Mouse (Mus musculus) lung, embryonic 16.5 days (tissue): ENCODE measurements around the gene Gm20696. TPM values are rescaled to one million over a fixed set of nuclear protein-coding genes. Genes with fewer than 3 reads are reported as not detected.

ENCODE experiments used
- ATAC-seq: fragments of 200-750 bp; cut with Nextera tagmentation; 2 replicates; pipeline ENCODE4 v1.8.0; 2017; ENCODE audit warnings: low read depth, mild to moderate bottlenecking, moderate library complexity
- H3K27ac ChIP-seq: fragments of 300-500 bp; sonication (generic); 2 replicates; pipeline ENCODE4 v1.5.1; 2014; ENCODE audit warnings: mild to moderate bottlenecking, control low read depth, low read length
- H3K27me3 ChIP-seq: fragments of 300-500 bp; sonication (generic); 2 replicates; pipeline ENCODE4 v1.6.1; 2014; ENCODE audit warnings: low read depth, low read length, mixed read lengths; ENCODE audit not compliant: control insufficient read depth, insufficient read depth
- H3K36me3 ChIP-seq: fragments of 300-500 bp; sonication (generic); 2 replicates; pipeline ENCODE4 v1.6.1; 2014; ENCODE audit warnings: low read length; ENCODE audit not compliant: control insufficient read depth, insufficient read depth
- H3K4me1 ChIP-seq: fragments of 300-500 bp; sonication (generic); replicated peaks from 2 replicates; pipeline ENCODE4 v1.6.1; 2014; ENCODE audit warnings: low read length, mixed read lengths; ENCODE audit not compliant: control insufficient read depth, insufficient read depth
- H3K4me2 ChIP-seq: fragments of 300-500 bp; sonication (generic); 2 replicates; pipeline ENCODE4 v1.6.1; 2014; ENCODE audit warnings: low read depth, low read length, control low read depth
- H3K4me3 ChIP-seq: fragments of 300-500 bp; sonication (generic); 2 replicates; pipeline ENCODE4 v1.5.1; 2014; ENCODE audit warnings: mild to moderate bottlenecking, low read length, control low read depth
- H3K9ac ChIP-seq: fragments of 300-500 bp; sonication (generic); 2 replicates; pipeline ENCODE4 v1.6.1; 2014; ENCODE audit warnings: low read length, control low read depth
- H3K9me3 ChIP-seq: fragments of 300-500 bp; sonication (generic); 2 replicates; pipeline ENCODE4 v1.6.1; 2016; ENCODE audit warnings: low read length; ENCODE audit not compliant: control insufficient read depth
- WGBS: fragments of 180-500 bp; shearing (Covaris S2); extraction: QIAGEN DNeasy Blood & Tissue Kit; methylation state at CpG from one replicate; pipeline ENCODE4 v1.1.7; 2014; 5-methylcytosine and 5-hydroxymethylcytosine counted together
- polyA plus RNA-seq: library from polyadenylated mRNA; unstranded; fragments of >200 nt; fragmentation: Nextera tagmentation; extraction: Ambion mirVana; gene quantifications from 2 replicates; pipeline ENCODE4 v1.2.1, GENCODE M21; 2015

Gm20696 gene
- polyA plus RNA-seq, 1 experiment from 2014 or later = 2.3 TPM

DNA sequence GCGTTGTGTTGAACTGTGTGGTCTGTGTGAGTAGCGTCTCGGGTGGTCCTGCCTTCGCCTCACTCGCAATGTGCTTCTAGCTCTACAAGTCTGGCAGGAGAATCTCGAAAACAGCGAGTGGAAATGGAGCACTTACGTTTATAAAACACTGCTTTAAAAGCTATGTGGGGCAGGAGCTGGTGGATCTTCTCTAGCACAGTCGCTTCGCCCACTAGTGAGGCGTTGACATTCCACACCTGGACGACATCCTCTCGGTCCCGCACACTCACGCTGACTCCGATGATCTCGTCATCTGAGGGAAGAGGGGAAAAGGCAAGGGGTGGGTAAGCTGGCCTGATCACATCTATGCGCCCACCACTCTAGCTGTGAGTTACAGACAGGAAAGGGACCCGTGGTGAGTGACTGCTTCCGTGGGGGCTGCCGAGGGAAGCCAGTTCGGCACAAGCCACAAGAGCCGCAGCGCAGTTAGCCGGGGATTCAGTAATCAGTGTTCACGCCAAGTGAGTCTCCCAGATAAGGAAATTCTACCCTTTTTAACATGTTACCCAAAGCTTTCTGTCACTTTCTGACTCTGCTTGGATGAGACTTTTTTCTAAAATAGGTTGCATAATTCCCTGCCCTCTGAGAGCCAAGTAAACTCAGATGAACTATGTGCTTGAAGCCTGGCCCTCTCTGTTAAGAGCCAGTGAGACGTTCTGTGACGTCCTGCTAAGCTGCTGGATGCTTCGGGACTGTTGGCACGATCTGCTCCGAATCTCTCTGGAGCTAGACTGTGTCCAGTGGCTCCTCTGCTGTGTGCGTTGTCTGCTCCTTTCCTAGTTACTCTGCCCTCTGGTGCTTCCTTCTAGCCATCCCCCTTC, 34.2 kb downstream of the Gm20696 start:
- Histone ChIP-seq H3K36me3 (no peaks in the 10 kb centered on the region), H3K9me3 (no peaks in the 10 kb centered on the region), H3K9ac (no peak overlapping the region), H3K4me3 (no peak overlapping the region), H3K4me1 (no peaks in the 10 kb centered on the region), H3K4me2 (no peak overlapping the region), H3K27me3 (no peaks in the 10 kb centered on the region), H3K27ac (no peak overlapping the region)
- WGBS = 62% methylated on average over 32 of the region's 32 CpGs
- ATAC-seq = peak; percentile 20; the same call in 1 of the 2 replicates

- no peaks in the 10 kb centered on the region for H3K36me3 ChIP-seq
- no peak overlapping the region for H3K9ac ChIP-seq
- H3K4me3 ChIP-seq = no peak overlapping the region
- WGBS = 88% methylated on average over 5 of the region's 5 CpGs
- ATAC-seq = no peak
- no peaks in the 10 kb centered on the region for H3K27me3 ChIP-seq
- no peaks in the 10 kb centered on the region for H3K4me1 ChIP-seq
- no peak overlapping the region for H3K27ac ChIP-seq
- no peak overlapping the region for H3K4me2 ChIP-seq
- no peaks in the 10 kb centered on the region for H3K9me3 ChIP-seq
Measured at GRCm38 (mm10) chr6:99631637-99632036, 35.0 kb downstream of the Gm20696 start.

GRCm38 (mm10) chr6:99629726-99630458, 36.7 kb downstream of the Gm20696 start:
- H3K27ac ChIP-seq = no peak overlapping the region
- 83% methylated on average over 8 of the region's 8 CpGs for WGBS
- no peak overlapping the region for H3K9ac ChIP-seq
- H3K36me3 ChIP-seq = no peaks in the 10 kb centered on the region
- no peak for ATAC-seq
- H3K27me3 ChIP-seq = no peaks in the 10 kb centered on the region
- no peaks in the 10 kb centered on the region for H3K9me3 ChIP-seq
- no peak overlapping the region for H3K4me2 ChIP-seq
- H3K4me1 ChIP-seq = peaks cover 4% of the 10 kb centered on the region
- no peak overlapping the region for H3K4me3 ChIP-seq

DNA sequence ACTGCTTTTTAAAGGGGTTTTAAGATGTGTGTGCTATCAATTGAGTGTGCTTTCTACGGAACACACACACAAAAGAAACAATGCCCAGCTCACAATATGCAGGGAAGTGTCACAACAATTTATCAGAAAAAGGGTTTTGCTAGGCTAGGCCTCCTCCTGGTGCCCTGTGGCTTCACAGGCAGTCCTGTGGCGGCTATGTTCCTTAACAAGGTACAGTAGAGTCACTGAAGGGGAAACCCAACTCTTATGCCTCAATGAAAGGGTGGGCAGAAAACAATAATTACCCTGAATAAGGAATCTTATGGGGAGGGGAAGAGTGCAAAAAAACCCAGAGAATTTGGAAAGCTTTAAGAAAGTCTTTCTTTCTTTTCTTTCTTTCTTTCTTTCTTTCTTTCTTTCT, 40.2 kb downstream of the Gm20696 start:
- H3K4me2 ChIP-seq = no peak overlapping the region
- H3K4me1 ChIP-seq = peaks cover 4% of the 10 kb centered on the region
- no peaks in the 10 kb centered on the region for H3K9me3 ChIP-seq
- no peak overlapping the region for H3K27ac ChIP-seq
- H3K9ac ChIP-seq = no peak overlapping the region
- H3K27me3 ChIP-seq = no peaks in the 10 kb centered on the region
- no peak overlapping the region for H3K4me3 ChIP-seq
- no peak for ATAC-seq
- no peaks in the 10 kb centered on the region for H3K36me3 ChIP-seq
- 87% methylated on average over 2 of the region's 2 CpGs for WGBS

DNA sequence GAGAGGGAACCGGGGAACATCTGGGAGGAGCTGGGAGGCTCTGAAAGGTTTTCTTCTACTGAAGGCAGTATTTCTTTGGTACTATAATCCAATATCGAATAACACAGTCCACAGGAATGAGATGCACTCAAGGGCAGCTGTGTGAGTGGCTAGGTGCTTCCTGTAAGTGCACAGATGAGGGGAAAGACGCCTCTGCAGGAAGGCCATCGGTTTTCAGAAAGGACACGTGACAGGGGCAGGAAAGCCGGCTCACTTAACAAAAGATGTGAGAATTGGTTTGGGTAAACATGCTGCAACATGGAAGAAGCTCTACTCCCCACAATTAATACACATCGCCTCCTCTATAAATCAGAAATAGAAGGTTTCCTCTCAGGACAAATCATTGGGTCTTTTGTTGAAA, 40.8 kb downstream of the Gm20696 start:
- H3K36me3 ChIP-seq = no peaks in the 10 kb centered on the region
- no peak overlapping the region for H3K4me3 ChIP-seq
- no peak overlapping the region for H3K9ac ChIP-seq
- ATAC-seq = no peak
- H3K9me3 ChIP-seq = no peaks in the 10 kb centered on the region
- H3K27me3 ChIP-seq = no peaks in the 10 kb centered on the region
- WGBS = 31% methylated on average over 7 of the region's 7 CpGs
- H3K27ac ChIP-seq = no peak overlapping the region
- H3K4me1 ChIP-seq = peaks cover 4% of the 10 kb centered on the region
- no peak overlapping the region for H3K4me2 ChIP-seq

DNA sequence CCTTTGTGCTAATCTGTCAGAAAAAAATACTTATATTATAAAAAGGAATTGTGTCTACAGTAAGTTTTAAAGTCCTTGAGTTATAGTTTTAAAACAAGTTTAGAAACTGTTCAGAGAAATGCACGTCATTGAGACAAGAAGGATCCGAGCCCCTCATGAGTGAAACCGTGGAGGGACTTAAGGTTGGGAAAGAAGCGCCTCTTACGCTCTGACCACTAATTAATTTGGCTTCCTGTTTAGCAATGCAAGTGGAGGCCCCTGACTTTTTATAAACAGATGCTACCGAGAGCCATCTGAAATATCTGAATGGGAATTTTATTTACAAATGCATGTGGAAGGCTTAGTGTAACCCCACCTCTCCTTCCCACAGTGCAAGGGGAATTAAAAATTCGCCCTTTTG, 41.3 kb downstream of the Gm20696 start:
- H3K4me2 ChIP-seq = no peak overlapping the region
- no peak overlapping the region for H3K9ac ChIP-seq
- H3K27ac ChIP-seq = no peak overlapping the region
- peaks cover 4% of the 10 kb centered on the region for H3K4me1 ChIP-seq
- H3K36me3 ChIP-seq = no peaks in the 10 kb centered on the region
- no peaks in the 10 kb centered on the region for H3K27me3 ChIP-seq
- no peaks in the 10 kb centered on the region for H3K9me3 ChIP-seq
- H3K4me3 ChIP-seq = no peak overlapping the region
- ATAC-seq = no peak
- WGBS = 43% methylated on average over 7 of the region's 7 CpGs

- no peak for ATAC-seq
Measured at GRCm38 (mm10) chr6:99624542-99624941, 42.1 kb downstream of the Gm20696 start.

GRCm38 (mm10) chr6:99623641-99624040, 43.0 kb downstream of the Gm20696 start:
- ATAC-seq = no peak
- no peaks in the 10 kb centered on the region for H3K36me3 ChIP-seq

More at GRCm38 (mm10) chr6:99624542-99624941, 42.1 kb downstream of the Gm20696 start:
- no peaks in the 10 kb centered on the region for H3K9me3 ChIP-seq
- no peak overlapping the region for H3K9ac ChIP-seq
- H3K4me2 ChIP-seq = no peak overlapping the region
- 88% methylated on average over 3 of the region's 3 CpGs for WGBS
- H3K4me1 ChIP-seq = peaks cover 6% of the 10 kb centered on the region
- H3K4me3 ChIP-seq = no peak overlapping the region
- no peak overlapping the region for H3K27ac ChIP-seq
- H3K36me3 ChIP-seq = no peaks in the 10 kb centered on the region
- no peaks in the 10 kb centered on the region for H3K27me3 ChIP-seq

DNA sequence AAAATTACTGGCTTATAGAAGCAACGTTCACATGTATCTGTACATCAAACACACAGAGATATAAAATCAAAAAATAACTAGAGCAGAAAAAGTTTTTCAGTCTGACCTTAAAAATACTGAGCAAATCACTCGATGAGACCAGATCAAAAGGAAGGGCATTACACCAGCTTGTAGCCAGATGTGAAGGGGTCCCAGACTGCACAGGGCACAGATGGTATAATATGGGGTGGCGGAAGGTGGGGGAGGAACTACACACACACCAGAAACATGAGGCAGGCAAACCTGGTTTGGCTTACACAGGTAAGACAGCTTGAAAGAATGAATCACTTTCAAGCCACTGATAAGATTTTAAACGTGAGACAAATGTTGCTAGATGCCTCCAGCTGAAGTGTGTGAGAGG, 45.4 kb downstream of the Gm20696 start:
- H3K4me2 ChIP-seq = no peak overlapping the region
- no peaks in the 10 kb centered on the region for H3K27me3 ChIP-seq
- no peak overlapping the region for H3K9ac ChIP-seq
- no peaks in the 10 kb centered on the region for H3K9me3 ChIP-seq
- peaks cover 6% of the 10 kb centered on the region for H3K4me1 ChIP-seq
- 68% methylated on average over 4 of the region's 4 CpGs for WGBS
- H3K27ac ChIP-seq = no peak overlapping the region
- H3K36me3 ChIP-seq = no peaks in the 10 kb centered on the region
- ATAC-seq = no peak
- H3K4me3 ChIP-seq = no peak overlapping the region

More at GRCm38 (mm10) chr6:99623641-99624040, 43.0 kb downstream of the Gm20696 start:
- no peaks in the 10 kb centered on the region for H3K27me3 ChIP-seq
- peaks cover 6% of the 10 kb centered on the region for H3K4me1 ChIP-seq
- H3K4me2 ChIP-seq = no peak overlapping the region
- WGBS = 22% methylated on average over 6 of the region's 6 CpGs
- no peak overlapping the region for H3K9ac ChIP-seq
- H3K9me3 ChIP-seq = no peaks in the 10 kb centered on the region
- no peak overlapping the region for H3K27ac ChIP-seq
- H3K4me3 ChIP-seq = no peak overlapping the region
